Mouse (Mus musculus): ENCODE results near the gene Atp6v0d1. TPM values are rescaled to one million over a fixed set of nuclear protein-coding genes. Genes with fewer than 3 reads are reported as not detected.

The Atp6v0d1 gene
- polyA plus RNA-seq, 1 experiment from 2014 or later, result 96.2 TPM

DNA sequence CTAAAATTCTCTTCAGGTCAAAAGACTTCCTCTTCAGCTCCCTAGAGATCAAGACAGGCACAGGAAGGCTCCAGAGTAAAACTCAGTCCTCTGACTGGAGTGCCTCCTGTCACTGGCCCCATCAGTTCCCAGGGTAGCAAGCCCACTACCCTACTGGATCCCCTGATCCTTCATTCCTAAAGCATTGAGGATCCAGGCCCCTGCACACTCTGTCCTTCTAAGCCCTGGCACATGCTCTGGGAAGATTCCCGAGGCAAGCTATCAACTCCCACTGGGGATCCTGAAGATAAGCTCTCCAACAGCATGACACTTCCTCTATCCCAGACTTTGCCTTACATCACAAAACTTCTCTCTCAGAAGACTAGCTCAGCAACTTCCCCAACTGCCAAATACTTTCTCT lies 22.1 kb downstream of the Atp6v0d1 start:
- Histone ChIP-seq H3K4me2 (replicated peaks; ENCODE audit: low read depth) (no peak overlapping the region), H3K27ac (replicated peaks) (peak overlapping the region; percentile 49; the same call in 1 of the 2 replicates), H3K4me3 (ENCODE audit: low read depth, low read length) (no peak overlapping the region), H3K4me1 (replicated peaks; ENCODE audit: control insufficient read depth, insufficient read depth) (no peaks in the 10 kb centered on the region), H3K36me3 (ENCODE audit: control insufficient read depth, insufficient read depth, low read length) (peaks cover 4% of the 10 kb centered on the region; the same call in 1 of the 2 replicates), H3K9ac (ENCODE audit: low read length) (no peak overlapping the region), H3K27me3 (ENCODE audit: control insufficient read depth, insufficient read depth, low read length) (no peaks in the 10 kb centered on the region), H3K9me3 (ENCODE audit: control insufficient read depth, low read length) (no peaks in the 10 kb centered on the region)
- WGBS, result 21% methylated on average over 1 of the region's 1 CpGs
- TF ChIP-seq EP300 (optimal IDR thresholded peaks at IDR 0.05) (no peak), CTCF (IDR thresholded peaks at IDR 0.05; ENCODE audit: low read depth) (no peak)
- no peak for ATAC-seq (ENCODE audit: low FRiP score, low TSS enrichment)
- no peak for DNase-seq (ENCODE audit: low spot score)

GRCm38 (mm10) chr8:105542808-105543207 lies 23.0 kb downstream of the Atp6v0d1 start:
- 88% methylated on average over 2 of the region's 2 CpGs for WGBS
- no peak overlapping the region for H3K4me2 ChIP-seq (replicated peaks; ENCODE audit: low read depth)
- no peak overlapping the region for H3K9ac ChIP-seq (ENCODE audit: low read length)
- H3K27me3 ChIP-seq (ENCODE audit: control insufficient read depth, insufficient read depth, low read length), result no peaks in the 10 kb centered on the region
- no peak for ATAC-seq (ENCODE audit: low FRiP score, low TSS enrichment)
- no peak for TF ChIP-seq CTCF (IDR thresholded peaks at IDR 0.05; ENCODE audit: low read depth)
- no peak for TF ChIP-seq EP300 (optimal IDR thresholded peaks at IDR 0.05)
- H3K9me3 ChIP-seq (ENCODE audit: control insufficient read depth, low read length), result no peaks in the 10 kb centered on the region
- no peak for DNase-seq (ENCODE audit: low spot score)
- H3K4me1 ChIP-seq (replicated peaks; ENCODE audit: control insufficient read depth, insufficient read depth), result no peaks in the 10 kb centered on the region
- no peak overlapping the region for H3K27ac ChIP-seq (replicated peaks)
- peaks cover 7% of the 10 kb centered on the region; the same call in 1 of the 2 replicates for H3K36me3 ChIP-seq (ENCODE audit: control insufficient read depth, insufficient read depth, low read length)
- no peak overlapping the region for H3K4me3 ChIP-seq (ENCODE audit: low read depth, low read length)

DNA sequence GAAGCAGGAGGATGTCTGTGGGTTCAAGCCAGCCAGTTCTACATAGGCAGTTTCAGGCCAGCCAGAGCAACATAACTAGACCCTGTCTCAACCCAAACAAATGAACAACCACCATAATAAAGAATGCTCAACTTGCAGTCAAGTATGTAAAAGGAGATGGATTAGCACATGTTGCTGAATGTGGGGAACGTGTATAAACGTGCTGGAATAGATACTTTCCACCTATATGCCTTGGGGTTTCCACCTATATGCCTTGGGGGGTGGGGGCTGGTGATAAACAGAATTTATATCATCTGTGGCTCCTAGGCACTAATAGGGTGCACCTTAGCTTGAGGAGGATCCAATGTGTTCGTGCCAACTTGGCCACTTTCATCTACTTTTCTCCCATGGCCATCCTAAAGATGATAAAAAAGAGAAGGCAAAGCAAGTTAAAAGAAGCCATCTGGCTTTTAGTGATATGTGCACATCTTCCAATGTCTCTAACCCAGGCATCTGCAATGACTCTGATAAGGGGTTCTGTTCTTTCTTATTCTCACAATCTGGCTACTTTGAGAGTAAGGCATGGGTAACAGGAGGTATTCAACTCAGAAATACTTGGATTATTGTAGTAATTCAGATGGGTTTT lies 23.7 kb downstream of the Atp6v0d1 start:
- no peak for ATAC-seq (ENCODE audit: low FRiP score, low TSS enrichment)
- 77% methylated on average over 3 of the region's 3 CpGs for WGBS
- TF ChIP-seq EP300 (optimal IDR thresholded peaks at IDR 0.05) (no peak), CTCF (IDR thresholded peaks at IDR 0.05; ENCODE audit: low read depth) (no peak)
- no peak overlapping the region for H3K4me3 ChIP-seq (ENCODE audit: low read depth, low read length)
- no peaks in the 10 kb centered on the region for H3K9me3 ChIP-seq (ENCODE audit: control insufficient read depth, low read length)
- no peak overlapping the region for H3K27ac ChIP-seq (replicated peaks)
- H3K4me2 ChIP-seq (replicated peaks; ENCODE audit: low read depth), result no peak overlapping the region
- H3K27me3 ChIP-seq (ENCODE audit: control insufficient read depth, insufficient read depth, low read length), result no peaks in the 10 kb centered on the region
- H3K36me3 ChIP-seq (ENCODE audit: control insufficient read depth, insufficient read depth, low read length), result peaks cover 9% of the 10 kb centered on the region
- DNase-seq (ENCODE audit: low spot score), result no peak
- no peak overlapping the region for H3K9ac ChIP-seq (ENCODE audit: low read length)
- H3K4me1 ChIP-seq (replicated peaks; ENCODE audit: control insufficient read depth, insufficient read depth), result no peaks in the 10 kb centered on the region

DNA sequence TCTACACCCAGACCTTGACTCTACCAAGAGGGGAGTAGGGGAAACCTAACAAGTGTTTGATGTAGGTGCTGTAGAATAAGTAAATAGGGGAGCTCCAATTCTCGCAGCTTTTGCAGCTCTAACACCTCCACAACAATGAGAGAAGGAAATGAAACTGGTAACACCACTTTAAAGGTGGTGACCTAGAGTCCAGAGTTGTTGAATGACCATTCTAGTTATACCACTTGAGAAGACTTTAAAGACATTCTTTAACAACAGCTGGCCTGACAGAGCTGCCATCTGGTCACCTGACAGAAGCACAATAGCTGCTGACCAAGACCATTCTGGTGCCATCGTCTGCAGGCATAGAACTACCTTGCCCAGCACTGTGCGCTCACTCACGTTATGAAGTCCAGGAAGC lies 26.9 kb downstream of the Atp6v0d1 start:
- ATAC-seq (ENCODE audit: low FRiP score, low TSS enrichment) (no peak), DNase-seq (ENCODE audit: low spot score) (no peak)
- Histone ChIP-seq H3K27ac (replicated peaks) (no peak overlapping the region), H3K36me3 (ENCODE audit: control insufficient read depth, insufficient read depth, low read length) (peaks cover 12% of the 10 kb centered on the region), H3K4me1 (replicated peaks; ENCODE audit: control insufficient read depth, insufficient read depth) (no peaks in the 10 kb centered on the region), H3K4me3 (ENCODE audit: low read depth, low read length) (no peak overlapping the region), H3K9ac (ENCODE audit: low read length) (no peak overlapping the region), H3K9me3 (ENCODE audit: control insufficient read depth, low read length) (no peaks in the 10 kb centered on the region), H3K27me3 (ENCODE audit: control insufficient read depth, insufficient read depth, low read length) (no peaks in the 10 kb centered on the region), H3K4me2 (replicated peaks; ENCODE audit: low read depth) (no peak overlapping the region)
- no peak for TF ChIP-seq EP300 (optimal IDR thresholded peaks at IDR 0.05)
- no peak for TF ChIP-seq CTCF (IDR thresholded peaks at IDR 0.05; ENCODE audit: low read depth)
- WGBS, result 84% methylated on average over 4 of the region's 4 CpGs

DNA sequence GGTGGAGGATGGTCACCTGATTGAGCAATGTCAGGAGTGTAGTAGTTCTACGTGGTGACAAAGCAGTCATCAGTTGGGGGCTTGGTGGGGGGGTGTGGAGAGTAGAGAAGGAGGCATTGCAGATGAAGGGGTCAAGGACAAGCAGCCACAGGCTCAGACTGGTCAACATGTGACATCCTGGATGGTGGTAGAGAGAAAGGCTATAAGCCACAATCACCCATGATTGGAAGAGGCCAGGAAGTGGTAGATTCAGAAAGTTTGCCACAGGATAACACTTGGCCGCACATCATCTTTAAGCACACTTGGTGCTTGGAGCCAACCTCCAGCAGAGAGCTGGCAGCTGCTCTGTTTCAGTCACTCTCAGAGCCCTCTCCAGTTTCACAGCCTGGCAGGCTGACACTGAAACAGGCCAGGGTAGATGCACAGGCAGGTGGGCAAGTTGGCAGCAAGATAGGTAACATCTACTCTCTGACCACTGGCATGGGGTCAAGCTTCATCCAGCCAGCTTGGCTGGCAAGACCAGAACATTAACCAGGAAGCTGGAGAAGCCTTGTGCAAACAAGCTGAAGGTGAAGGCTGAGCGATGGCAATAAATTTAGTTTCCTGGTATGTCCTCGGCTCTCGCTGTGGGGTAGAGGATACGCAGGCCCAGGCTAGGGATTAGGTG lies 28.7 kb downstream of the Atp6v0d1 start:
- H3K9me3 ChIP-seq (ENCODE audit: control insufficient read depth, low read length), result no peaks in the 10 kb centered on the region
- H3K27me3 ChIP-seq (ENCODE audit: control insufficient read depth, insufficient read depth, low read length), result no peaks in the 10 kb centered on the region
- no peak overlapping the region for H3K4me2 ChIP-seq (replicated peaks; ENCODE audit: low read depth)
- no peak overlapping the region for H3K9ac ChIP-seq (ENCODE audit: low read length)
- no peaks in the 10 kb centered on the region; the same call in none of the 2 replicates for H3K4me1 ChIP-seq (replicated peaks; ENCODE audit: control insufficient read depth, insufficient read depth)
- no peak for DNase-seq (ENCODE audit: low spot score)
- no peak for TF ChIP-seq CTCF (IDR thresholded peaks at IDR 0.05; ENCODE audit: low read depth)
- no peak for TF ChIP-seq EP300 (optimal IDR thresholded peaks at IDR 0.05)
- peaks cover 12% of the 10 kb centered on the region for H3K36me3 ChIP-seq (ENCODE audit: control insufficient read depth, insufficient read depth, low read length)
- 69% methylated on average over 6 of the region's 6 CpGs for WGBS
- no peak overlapping the region for H3K27ac ChIP-seq (replicated peaks)
- H3K4me3 ChIP-seq (ENCODE audit: low read depth, low read length), result no peak overlapping the region
- ATAC-seq (ENCODE audit: low FRiP score, low TSS enrichment), result no peak

DNA sequence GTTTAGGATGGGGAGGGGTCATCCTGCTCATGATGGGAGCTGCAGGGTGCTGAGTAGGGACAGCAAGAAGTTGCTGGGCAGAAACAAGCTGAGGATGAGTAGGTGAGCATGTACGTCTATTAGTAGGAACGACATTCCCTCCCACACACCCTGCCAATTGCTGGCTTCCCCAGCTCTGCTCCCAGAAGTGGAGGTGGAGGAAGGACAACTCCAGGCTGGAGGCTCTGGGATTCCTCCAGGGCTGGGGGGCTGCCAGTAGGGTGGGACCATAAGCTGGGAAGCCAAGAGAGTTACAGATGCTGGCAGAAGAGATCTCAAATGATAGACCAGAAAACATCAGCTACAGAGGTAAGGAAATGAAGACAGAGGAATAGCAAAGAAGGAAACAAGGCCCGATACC lies 29.3 kb downstream of the Atp6v0d1 start:
- no peak overlapping the region for H3K4me2 ChIP-seq (replicated peaks; ENCODE audit: low read depth)
- H3K36me3 ChIP-seq (ENCODE audit: control insufficient read depth, insufficient read depth, low read length), result peaks cover 12% of the 10 kb centered on the region
- 57% methylated on average over 3 of the region's 3 CpGs for WGBS
- no peaks in the 10 kb centered on the region for H3K27me3 ChIP-seq (ENCODE audit: control insufficient read depth, insufficient read depth, low read length)
- H3K27ac ChIP-seq (replicated peaks), result no peak overlapping the region
- H3K4me3 ChIP-seq (ENCODE audit: low read depth, low read length), result no peak overlapping the region
- TF ChIP-seq CTCF (IDR thresholded peaks at IDR 0.05; ENCODE audit: low read depth) (no peak), EP300 (optimal IDR thresholded peaks at IDR 0.05) (no peak)
- H3K9me3 ChIP-seq (ENCODE audit: control insufficient read depth, low read length), result no peaks in the 10 kb centered on the region
- no peaks in the 10 kb centered on the region; the same call in none of the 2 replicates for H3K4me1 ChIP-seq (replicated peaks; ENCODE audit: control insufficient read depth, insufficient read depth)
- no peak overlapping the region for H3K9ac ChIP-seq (ENCODE audit: low read length)
- DNase-seq (ENCODE audit: low spot score) (no peak), ATAC-seq (ENCODE audit: low FRiP score, low TSS enrichment) (no peak)
